Mouse (Mus musculus): ENCODE data around the gene Hoxc10. TPM values are rescaled to one million over a fixed set of nuclear protein-coding genes. Genes with fewer than 3 reads are reported as not detected.

The Hoxc10 gene
- polyA plus RNA-seq, 1 experiment from 2014 or later, result not detected

DNA sequence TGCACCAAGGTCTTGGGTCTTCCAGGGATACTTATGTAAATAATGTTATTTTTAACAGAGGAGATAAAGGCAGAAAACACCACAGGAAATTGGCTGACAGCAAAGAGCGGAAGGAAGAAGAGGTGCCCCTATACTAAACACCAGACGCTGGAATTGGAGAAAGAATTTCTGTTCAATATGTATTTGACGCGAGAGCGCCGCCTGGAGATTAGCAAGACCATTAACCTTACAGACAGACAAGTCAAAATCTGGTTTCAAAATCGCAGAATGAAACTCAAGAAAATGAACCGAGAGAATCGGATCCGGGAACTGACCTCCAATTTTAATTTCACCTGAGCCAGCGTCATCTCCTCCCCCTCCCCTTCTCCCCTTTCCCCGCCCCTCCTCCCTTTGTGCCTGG, 4.1 kb downstream of the Hoxc10 start:
- Histone ChIP-seq H3K4me3 (ENCODE audit: low read depth, low read length) (no peak overlapping the region), H3K4me2 (replicated peaks; ENCODE audit: low read depth, low read length) (no peak overlapping the region), H3K9me3 (ENCODE audit: control insufficient read depth, low read length) (no peaks in the 10 kb centered on the region), H3K27me3 (ENCODE audit: control insufficient read depth, insufficient read depth, low read length) (peaks cover 94% of the 10 kb centered on the region), H3K4me1 (replicated peaks; ENCODE audit: control insufficient read depth, insufficient read depth, low read length) (no peaks in the 10 kb centered on the region), H3K9ac (ENCODE audit: low read depth, low read length) (no peak overlapping the region), H3K36me3 (ENCODE audit: control insufficient read depth, insufficient read depth, low read length) (no peaks in the 10 kb centered on the region), H3K27ac (ENCODE audit: low read depth, low read length) (no peak overlapping the region)
- DNase-seq (ENCODE audit: low spot score) (no peak), ATAC-seq (ENCODE audit: low FRiP score) (no peak)
- WGBS, result 4% methylated on average over 12 of the region's 12 CpGs

DNA sequence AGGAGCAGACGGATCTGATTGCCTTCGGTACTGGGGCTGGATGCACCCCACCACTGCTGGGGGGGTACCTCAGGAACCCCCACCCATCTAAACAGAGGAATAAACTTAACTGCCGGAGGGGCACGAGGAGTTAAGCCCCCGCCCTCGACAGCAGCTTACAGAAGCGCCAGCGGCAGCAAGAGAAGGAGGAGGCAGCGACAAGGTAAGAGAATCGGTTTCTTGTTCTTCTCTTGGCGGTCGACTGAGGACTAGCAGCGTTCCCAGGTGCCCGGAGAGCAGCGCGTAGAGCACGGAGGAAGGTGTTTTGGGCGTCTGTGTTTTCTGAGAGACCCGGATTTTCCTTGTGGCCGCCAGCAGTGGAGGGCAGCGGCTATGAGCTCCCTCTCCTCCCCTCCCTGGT, 5.7 kb downstream of the Hoxc10 start:
- ATAC-seq (ENCODE audit: low FRiP score) (no peak), DNase-seq (ENCODE audit: low spot score) (no peak)
- H3K4me3 ChIP-seq (ENCODE audit: low read depth, low read length), result no peak overlapping the region
- no peak overlapping the region for H3K27ac ChIP-seq (ENCODE audit: low read depth, low read length)
- peaks cover 94% of the 10 kb centered on the region for H3K27me3 ChIP-seq (ENCODE audit: control insufficient read depth, insufficient read depth, low read length)
- H3K36me3 ChIP-seq (ENCODE audit: control insufficient read depth, insufficient read depth, low read length), result no peaks in the 10 kb centered on the region
- no peaks in the 10 kb centered on the region for H3K4me1 ChIP-seq (replicated peaks; ENCODE audit: control insufficient read depth, insufficient read depth, low read length)
- WGBS, result 2% methylated on average over 21 of the region's 21 CpGs
- H3K9ac ChIP-seq (ENCODE audit: low read depth, low read length), result no peak overlapping the region
- H3K9me3 ChIP-seq (ENCODE audit: control insufficient read depth, low read length), result no peaks in the 10 kb centered on the region
- H3K4me2 ChIP-seq (replicated peaks; ENCODE audit: low read depth, low read length), result no peak overlapping the region

DNA sequence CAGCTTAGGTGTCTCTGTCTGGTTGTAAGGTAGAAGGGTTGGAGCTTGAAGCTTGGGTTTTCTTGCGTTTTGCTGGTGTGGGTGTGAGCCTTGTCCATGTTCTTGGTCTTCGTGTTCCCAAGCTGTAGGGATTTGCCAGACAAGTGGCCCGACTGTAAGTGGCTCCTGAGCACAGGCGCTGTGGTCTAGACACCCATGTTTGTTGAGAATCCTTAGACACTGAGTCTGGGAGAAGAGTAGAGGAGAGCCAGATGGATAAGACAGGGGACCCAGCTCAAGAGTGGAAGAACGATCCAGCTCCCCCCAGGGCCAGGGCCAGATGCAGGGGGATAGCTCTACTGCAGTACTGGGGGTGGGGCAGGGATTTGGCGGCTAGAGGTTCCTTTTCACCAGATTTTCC, 6.2 kb downstream of the Hoxc10 start:
- H3K27me3 ChIP-seq (ENCODE audit: control insufficient read depth, insufficient read depth, low read length), result peaks cover 94% of the 10 kb centered on the region
- no peaks in the 10 kb centered on the region for H3K9me3 ChIP-seq (ENCODE audit: control insufficient read depth, low read length)
- H3K27ac ChIP-seq (ENCODE audit: low read depth, low read length), result no peak overlapping the region
- H3K4me2 ChIP-seq (replicated peaks; ENCODE audit: low read depth, low read length), result no peak overlapping the region
- no peak for ATAC-seq (ENCODE audit: low FRiP score)
- H3K4me1 ChIP-seq (replicated peaks; ENCODE audit: control insufficient read depth, insufficient read depth, low read length), result no peaks in the 10 kb centered on the region
- WGBS, result under 1% methylated on average over 6 of the region's 6 CpGs
- H3K9ac ChIP-seq (ENCODE audit: low read depth, low read length), result no peak overlapping the region
- no peak for DNase-seq (ENCODE audit: low spot score)
- H3K36me3 ChIP-seq (ENCODE audit: control insufficient read depth, insufficient read depth, low read length), result no peaks in the 10 kb centered on the region
- no peak overlapping the region for H3K4me3 ChIP-seq (ENCODE audit: low read depth, low read length)

DNA sequence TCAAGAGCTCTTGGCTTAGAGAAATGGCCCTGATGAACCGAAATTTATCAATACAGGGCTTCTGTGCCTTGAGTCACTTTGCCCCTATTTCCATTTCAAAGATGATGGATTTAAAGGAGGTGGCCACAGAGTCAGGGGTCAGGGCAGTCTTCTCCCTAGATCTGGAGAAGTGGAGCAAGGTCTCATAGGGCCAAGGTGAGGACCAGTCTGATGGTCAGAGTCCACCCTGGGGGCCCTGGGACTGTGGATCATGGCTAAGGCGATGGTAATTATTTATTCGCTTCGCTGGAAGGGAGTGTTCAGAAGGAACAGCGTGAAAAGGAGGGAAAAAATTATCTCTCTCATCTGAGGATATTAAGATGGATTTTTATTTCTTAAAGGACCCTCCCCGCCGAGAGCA, 8.4 kb downstream of the Hoxc10 start:
- Histone ChIP-seq H3K27me3 (ENCODE audit: control insufficient read depth, insufficient read depth, low read length) (peaks cover 96% of the 10 kb centered on the region), H3K9me3 (ENCODE audit: control insufficient read depth, low read length) (no peaks in the 10 kb centered on the region), H3K36me3 (ENCODE audit: control insufficient read depth, insufficient read depth, low read length) (no peaks in the 10 kb centered on the region), H3K4me1 (replicated peaks; ENCODE audit: control insufficient read depth, insufficient read depth, low read length) (no peaks in the 10 kb centered on the region), H3K4me3 (ENCODE audit: low read depth, low read length) (no peak overlapping the region), H3K4me2 (replicated peaks; ENCODE audit: low read depth, low read length) (no peak overlapping the region), H3K9ac (ENCODE audit: low read depth, low read length) (no peak overlapping the region), H3K27ac (ENCODE audit: low read depth, low read length) (no peak overlapping the region)
- DNase-seq (ENCODE audit: low spot score), result no peak
- WGBS, result 5% methylated on average over 7 of the region's 7 CpGs
- no peak for ATAC-seq (ENCODE audit: low FRiP score)

DNA sequence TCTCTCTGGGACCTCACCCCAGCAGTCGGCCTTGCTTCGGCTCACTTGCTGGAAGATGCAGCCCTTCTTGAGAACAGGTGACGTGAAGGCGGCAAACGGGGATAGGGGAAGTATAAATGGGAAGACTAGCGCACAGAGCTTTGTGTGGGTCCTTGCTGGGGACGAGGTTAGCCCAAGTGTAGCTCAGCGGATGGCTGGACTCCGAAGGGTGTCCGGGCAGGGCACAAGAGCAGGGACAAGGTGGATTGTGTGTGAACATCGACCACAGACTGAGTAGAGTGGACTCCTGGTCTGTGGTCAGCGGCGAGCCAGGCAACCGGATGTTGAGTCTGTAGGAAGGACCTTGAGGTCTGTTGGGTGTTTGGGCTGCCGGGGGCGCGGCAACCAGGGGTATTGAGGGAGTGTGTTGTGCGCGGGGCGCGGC, 9.1 kb downstream of the Hoxc10 start:
- Histone ChIP-seq H3K4me1 (replicated peaks; ENCODE audit: control insufficient read depth, insufficient read depth, low read length) (no peaks in the 10 kb centered on the region), H3K9ac (ENCODE audit: low read depth, low read length) (no peak overlapping the region), H3K27ac (ENCODE audit: low read depth, low read length) (no peak overlapping the region), H3K4me3 (ENCODE audit: low read depth, low read length) (no peak overlapping the region), H3K4me2 (replicated peaks; ENCODE audit: low read depth, low read length) (no peak overlapping the region), H3K36me3 (ENCODE audit: control insufficient read depth, insufficient read depth, low read length) (no peaks in the 10 kb centered on the region), H3K9me3 (ENCODE audit: control insufficient read depth, low read length) (no peaks in the 10 kb centered on the region), H3K27me3 (ENCODE audit: control insufficient read depth, insufficient read depth, low read length) (peaks cover 96% of the 10 kb centered on the region)
- no peak for DNase-seq (ENCODE audit: low spot score)
- no peak for ATAC-seq (ENCODE audit: low FRiP score)
- WGBS, result under 1% methylated on average over 21 of the region's 21 CpGs

DNA sequence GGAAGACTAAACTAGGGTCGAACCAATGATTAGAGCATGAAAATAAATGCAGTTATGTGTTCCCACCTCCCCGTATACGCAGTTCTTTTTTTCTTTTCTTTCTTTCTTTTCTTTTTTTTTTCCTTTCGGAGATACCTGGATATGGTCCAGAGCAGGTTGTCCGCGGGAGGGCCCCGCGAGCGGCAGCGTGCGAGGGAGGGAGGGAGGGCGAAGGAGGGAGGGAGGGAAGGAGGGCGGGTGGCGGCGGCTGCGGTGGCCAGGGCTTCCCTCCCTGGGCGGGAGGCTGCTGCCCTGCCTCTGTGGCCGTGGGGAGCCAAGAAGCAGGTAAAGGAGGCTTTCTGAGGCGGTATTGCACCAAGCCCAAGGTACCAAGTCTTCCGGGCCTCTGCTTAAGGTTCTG, 9.6 kb downstream of the Hoxc10 start, which contains the start of gene Hoxc9:
Gene Hoxc9 (plus strand): TSS at position 269 of the 400 bp plus-strand sequence.
- WGBS, result 3% methylated on average over 6 of the region's 20 CpGs
- H3K36me3 ChIP-seq (ENCODE audit: control insufficient read depth, insufficient read depth, low read length), result no peaks in the 10 kb centered on the region
- peaks cover 96% of the 10 kb centered on the region for H3K27me3 ChIP-seq (ENCODE audit: control insufficient read depth, insufficient read depth, low read length)
- DNase-seq (ENCODE audit: low spot score) (no peak), ATAC-seq (ENCODE audit: low FRiP score) (no peak)
- H3K27ac ChIP-seq (ENCODE audit: low read depth, low read length), result no peak within 1 kb of the TSS
- no peak within 1 kb of the TSS for H3K9ac ChIP-seq (ENCODE audit: low read depth, low read length)
- no peak within 1 kb of the TSS for H3K4me3 ChIP-seq (ENCODE audit: low read depth, low read length)
- no peak within 1 kb of the TSS for H3K4me2 ChIP-seq (replicated peaks; ENCODE audit: low read depth, low read length)
- H3K4me1 ChIP-seq (replicated peaks; ENCODE audit: control insufficient read depth, insufficient read depth, low read length), result no peaks in the 10 kb centered on the region
- H3K9me3 ChIP-seq (ENCODE audit: control insufficient read depth, low read length), result no peaks in the 10 kb centered on the region

DNA sequence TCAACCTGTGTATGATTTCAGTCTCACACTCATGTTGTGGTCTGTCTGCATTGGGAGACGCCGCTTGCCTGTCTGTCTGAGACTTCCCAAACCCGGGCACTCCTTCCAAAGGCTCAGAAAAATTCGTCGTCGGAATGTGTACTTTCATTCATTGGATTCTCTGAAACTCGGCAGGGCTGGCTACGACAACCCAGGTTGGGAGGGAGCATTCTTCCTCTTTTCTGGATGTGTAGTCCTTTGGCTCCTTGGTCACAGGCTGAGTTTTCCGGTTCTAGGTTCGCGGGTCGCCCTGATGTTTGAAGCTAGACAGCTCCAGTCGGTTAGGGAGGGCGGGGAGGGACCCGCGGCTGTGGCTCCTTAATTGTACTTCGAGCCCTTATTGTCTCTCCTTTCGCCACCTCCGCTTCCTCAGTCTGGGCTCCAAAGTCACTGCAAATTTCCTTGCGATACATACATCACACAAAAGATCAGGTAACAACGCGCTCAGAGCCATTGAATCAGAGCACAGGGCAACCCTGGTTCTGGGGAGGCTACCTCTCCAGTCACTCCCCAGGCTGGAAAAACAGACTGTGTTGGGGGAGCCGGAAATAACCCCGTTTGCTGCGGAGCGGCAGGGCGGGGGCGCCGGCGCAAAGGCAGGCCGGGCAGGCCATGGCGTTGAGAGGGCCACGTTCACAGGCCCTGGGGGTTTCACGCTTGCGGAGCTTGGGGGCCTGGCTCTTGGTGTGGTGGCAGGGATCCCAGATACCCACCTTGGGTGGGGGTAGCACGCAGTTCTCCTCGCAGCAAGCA, 10.2 kb downstream of the Hoxc10 start:
- Histone ChIP-seq H3K36me3 (ENCODE audit: control insufficient read depth, insufficient read depth, low read length) (no peaks in the 10 kb centered on the region), H3K27ac (ENCODE audit: low read depth, low read length) (no peak overlapping the region)
- ATAC-seq (ENCODE audit: low FRiP score), result no peak

DNA sequence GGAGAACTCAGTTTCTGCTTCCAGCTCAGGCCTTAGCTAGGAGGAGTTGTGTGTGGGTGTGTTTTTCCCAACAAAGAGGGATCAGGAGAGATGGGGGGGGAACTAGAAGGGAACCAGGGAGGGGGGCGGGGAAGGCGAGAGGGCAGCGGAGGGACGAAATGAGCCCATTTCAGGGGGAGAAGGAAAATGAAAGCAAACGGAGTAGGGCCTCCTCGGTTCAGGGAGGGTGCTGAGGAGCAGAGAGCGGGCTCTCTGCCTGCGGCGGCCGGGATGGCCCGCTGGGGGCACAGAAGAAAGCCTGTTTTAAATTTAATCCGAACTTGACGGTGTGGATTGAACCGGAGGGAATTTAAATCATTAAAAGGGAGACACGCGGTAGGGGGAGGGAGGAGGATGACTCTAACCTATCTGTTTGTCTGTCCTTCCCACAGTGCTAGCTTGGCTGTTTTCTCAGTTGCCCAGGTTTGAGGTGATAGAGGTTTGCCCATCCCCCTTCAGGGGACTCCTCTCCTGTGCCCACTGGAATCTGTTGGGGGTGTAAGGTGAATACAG, 10.9 kb downstream of the Hoxc10 start:
- Histone ChIP-seq H3K9me3 (ENCODE audit: control insufficient read depth, low read length) (no peaks in the 10 kb centered on the region), H3K36me3 (ENCODE audit: control insufficient read depth, insufficient read depth, low read length) (no peaks in the 10 kb centered on the region), H3K27ac (ENCODE audit: low read depth, low read length) (no peak overlapping the region), H3K4me3 (ENCODE audit: low read depth, low read length) (no peak overlapping the region), H3K4me1 (replicated peaks; ENCODE audit: control insufficient read depth, insufficient read depth, low read length) (no peaks in the 10 kb centered on the region), H3K27me3 (ENCODE audit: control insufficient read depth, insufficient read depth, low read length) (peaks cover 97% of the 10 kb centered on the region), H3K9ac (ENCODE audit: low read depth, low read length) (no peak overlapping the region), H3K4me2 (replicated peaks; ENCODE audit: low read depth, low read length) (no peak overlapping the region)
- ATAC-seq (ENCODE audit: low FRiP score) (no peak), DNase-seq (ENCODE audit: low spot score) (no peak)
- WGBS, result 2% methylated on average over 16 of the region's 16 CpGs

More for the DNA sequence above, 10.2 kb downstream of the Hoxc10 start:
- Histone ChIP-seq H3K4me3 (ENCODE audit: low read depth, low read length) (no peak overlapping the region), H3K4me2 (replicated peaks; ENCODE audit: low read depth, low read length) (no peak overlapping the region), H3K4me1 (replicated peaks; ENCODE audit: control insufficient read depth, insufficient read depth, low read length) (no peaks in the 10 kb centered on the region), H3K9ac (ENCODE audit: low read depth, low read length) (no peak overlapping the region), H3K27me3 (ENCODE audit: control insufficient read depth, insufficient read depth, low read length) (peaks cover 97% of the 10 kb centered on the region), H3K9me3 (ENCODE audit: control insufficient read depth, low read length) (no peaks in the 10 kb centered on the region)
- DNase-seq (ENCODE audit: low spot score), result no peak
- WGBS, result under 1% methylated on average over 37 of the region's 37 CpGs
